Mouse (Mus musculus) liver, embryonic 14.5 days (tissue): ENCODE data around the gene Pde4d. TPM values are rescaled to one million over a fixed set of nuclear protein-coding genes. Genes with fewer than 3 reads are reported as not detected.

Experiments used
- ATAC-seq: fragments of 200-750 bp; cut with Nextera tagmentation; 2 replicates; pipeline ENCODE4 v1.8.0; 2017; ENCODE audit warnings: moderate number of reproducible peaks, mild to moderate bottlenecking, moderate library complexity; ENCODE audit not compliant: insufficient read depth
- DNase-seq, 3 experiments: peaks; one replicate each; pipeline ENCODE4 v3.0.0-alpha.2; 2012 to 2013; ENCODE audit warnings: low read depth in 3 of 3, low spot score in 3 of 3
- H3K27ac ChIP-seq: fragments of 300-500 bp; sonication (generic); 2 replicates; pipeline ENCODE4 v1.5.1; 2014; ENCODE audit warnings: moderate library complexity, mild to moderate bottlenecking, control low read depth, inconsistent platforms
- H3K27me3 ChIP-seq: fragments of 300-500 bp; sonication (generic); 2 replicates; pipeline ENCODE4 v1.6.1; 2014; ENCODE audit warnings: mild to moderate bottlenecking, low read length, moderate library complexity; ENCODE audit not compliant: control insufficient read depth, insufficient read depth
- H3K36me3 ChIP-seq: fragments of 300-500 bp; sonication (generic); replicated peaks from 2 replicates; pipeline ENCODE4 v1.6.1; 2014; ENCODE audit warnings: low read depth; ENCODE audit not compliant: control insufficient read depth, insufficient read depth
- H3K4me1 ChIP-seq, 2 experiments: fragments of 200-500 bp in 1 of 2; fragments of 300-500 bp in 1 of 2; sonication (generic) in 1 of 2; replicated peaks; 2 replicates each; pipeline ENCODE4 v1.6.1; 2012 to 2014; ENCODE audit warnings: antibody characterized with exemption in 1 of 2, inconsistent platforms in 1 of 2, low read length in 1 of 2; ENCODE audit not compliant: control insufficient read depth in 2 of 2, insufficient read depth in 2 of 2
- H3K4me2 ChIP-seq: fragments of 300-500 bp; sonication (generic); 2 replicates; pipeline ENCODE4 v1.6.1; 2014; ENCODE audit warnings: low read depth, mild to moderate bottlenecking, control low read depth, moderate library complexity
- H3K4me3 ChIP-seq, 2 experiments: fragments of 200-500 bp in 1 of 2; fragments of 300-500 bp in 1 of 2; sonication (generic) in 1 of 2; 2 replicates each; pipeline ENCODE4 v1.5.1; 2012 to 2014; ENCODE audit warnings: low read depth in 2 of 2, low read length in 2 of 2, mild to moderate bottlenecking in 2 of 2, control low read depth in 1 of 2, inconsistent platforms in 1 of 2, moderate library complexity in 1 of 2; ENCODE audit not compliant: insufficient read depth in 1 of 2
- H3K9ac ChIP-seq: fragments of 300-500 bp; sonication (generic); replicated peaks from 2 replicates; pipeline ENCODE4 v1.6.1; 2014; ENCODE audit warnings: mild to moderate bottlenecking, control low read depth, moderate library complexity
- H3K9me3 ChIP-seq: fragments of 300-500 bp; sonication (generic); 2 replicates; pipeline ENCODE4 v1.6.1; 2016; ENCODE audit warnings: low read length, mixed read lengths; ENCODE audit not compliant: control insufficient read depth
- CTCF ChIP-seq: IDR thresholded peaks from 2 replicates; pipeline ENCODE4 v1.5.1; 2016; ENCODE audit warnings: antibody characterized with exemption, low read depth, control low read depth
- EP300 ChIP-seq: IDR thresholded peaks from 2 replicates; pipeline ENCODE4 v1.6.1; 2016; ENCODE audit warnings: antibody characterized with exemption, low read depth
- WGBS: fragments of 180-500 bp; shearing (Covaris S2); extraction: QIAGEN DNeasy Blood & Tissue Kit; methylation state at CpG from one replicate; pipeline ENCODE4 v1.1.7; 2014; ENCODE audit not compliant: insufficient replicate concordance; 5-methylcytosine and 5-hydroxymethylcytosine counted together
- polyA plus RNA-seq, 2 experiments: library from polyadenylated mRNA; depleted of rRNA in 1 of 2; stranded (reverse) in 1 of 2; unstranded in 1 of 2; fragments of >200 nt; fragmentation: Nextera tagmentation in 1 of 2; extraction: Ambion mirVana in 1 of 2; gene quantifications; 2 replicates each; pipeline versions ENCODE4 v1.2.1 to v1.2.3; 2012 to 2014

The Pde4d gene
- polyA plus RNA-seq, 2 experiments: 4.9 to 8.6 TPM

- Histone ChIP-seq H3K27me3 (no peaks in the 10 kb centered on the region), H3K4me3 (no peak overlapping the region), H3K9ac (no peak overlapping the region), H3K4me2 (no peak overlapping the region), H3K36me3 (no peaks in the 10 kb centered on the region), H3K9me3 (no peaks in the 10 kb centered on the region), H3K27ac (no peak overlapping the region), H3K4me1 (no peaks in the 10 kb centered on the region)
- TF ChIP-seq CTCF: no peak
- no peak for TF ChIP-seq EP300
- WGBS: 46% methylated on average over 4 of the region's 4 CpGs
- DNase-seq (no peak), ATAC-seq (no peak)
Observed at GRCm38 (mm10) chr13:108622681-108623080, 172.9 kb downstream of the Pde4d start.

- Histone ChIP-seq H3K9me3 (no peaks in the 10 kb centered on the region), H3K4me3 (no peak overlapping the region), H3K27me3 (no peaks in the 10 kb centered on the region), H3K9ac (no peak overlapping the region), H3K4me2 (no peak overlapping the region), H3K4me1 (no peaks in the 10 kb centered on the region), H3K27ac (no peak overlapping the region), H3K36me3 (no peaks in the 10 kb centered on the region)
- WGBS: 55% methylated on average over 3 of the region's 3 CpGs
- DNase-seq (no peak), ATAC-seq (no peak)
- no peak for TF ChIP-seq EP300
- no peak for TF ChIP-seq CTCF
Observed at GRCm38 (mm10) chr13:108623929-108624328, 174.2 kb downstream of the Pde4d start.

GRCm38 (mm10) chr13:108626166-108626565 is 176.4 kb downstream of the Pde4d start:
- no peak for ATAC-seq
- H3K36me3 ChIP-seq: no peaks in the 10 kb centered on the region
- H3K4me2 ChIP-seq: no peak overlapping the region
- no peaks in the 10 kb centered on the region for H3K27me3 ChIP-seq
- H3K27ac ChIP-seq: no peak overlapping the region
- H3K4me3 ChIP-seq: no peak overlapping the region
- H3K9me3 ChIP-seq: no peaks in the 10 kb centered on the region
- no peak overlapping the region for H3K9ac ChIP-seq
- no peaks in the 10 kb centered on the region for H3K4me1 ChIP-seq
- TF ChIP-seq CTCF: no peak
- TF ChIP-seq EP300: no peak
- DNase-seq: no peak
- WGBS: 37% methylated on average over 3 of the region's 3 CpGs

GRCm38 (mm10) chr13:108628501-108628900 is 178.8 kb downstream of the Pde4d start:
- H3K27ac ChIP-seq: no peak overlapping the region
- DNase-seq: no peak
- no peak overlapping the region for H3K4me3 ChIP-seq
- ATAC-seq: no peak
- H3K9ac ChIP-seq: no peak overlapping the region
- WGBS: 71% methylated on average over 2 of the region's 2 CpGs
- no peaks in the 10 kb centered on the region for H3K36me3 ChIP-seq
- no peaks in the 10 kb centered on the region for H3K9me3 ChIP-seq
- no peaks in the 10 kb centered on the region for H3K27me3 ChIP-seq
- H3K4me2 ChIP-seq: no peak overlapping the region
- no peaks in the 10 kb centered on the region for H3K4me1 ChIP-seq
- TF ChIP-seq CTCF: no peak
- TF ChIP-seq EP300: no peak

GRCm38 (mm10) chr13:108630576-108630975 is 180.8 kb downstream of the Pde4d start:
- H3K4me1 ChIP-seq: no peaks in the 10 kb centered on the region
- 41% methylated on average over 2 of the region's 2 CpGs for WGBS
- no peak overlapping the region for H3K27ac ChIP-seq
- ATAC-seq (no peak), DNase-seq (no peak)
- H3K36me3 ChIP-seq: no peaks in the 10 kb centered on the region
- no peak overlapping the region for H3K4me2 ChIP-seq
- H3K4me3 ChIP-seq: no peak overlapping the region
- no peaks in the 10 kb centered on the region for H3K27me3 ChIP-seq
- no peak overlapping the region for H3K9ac ChIP-seq
- no peaks in the 10 kb centered on the region for H3K9me3 ChIP-seq
- no peak for TF ChIP-seq EP300
- TF ChIP-seq CTCF: no peak
